Comparison of ENCODE assay signal across 14 mouse cellular contexts in the genomic region with DNA sequence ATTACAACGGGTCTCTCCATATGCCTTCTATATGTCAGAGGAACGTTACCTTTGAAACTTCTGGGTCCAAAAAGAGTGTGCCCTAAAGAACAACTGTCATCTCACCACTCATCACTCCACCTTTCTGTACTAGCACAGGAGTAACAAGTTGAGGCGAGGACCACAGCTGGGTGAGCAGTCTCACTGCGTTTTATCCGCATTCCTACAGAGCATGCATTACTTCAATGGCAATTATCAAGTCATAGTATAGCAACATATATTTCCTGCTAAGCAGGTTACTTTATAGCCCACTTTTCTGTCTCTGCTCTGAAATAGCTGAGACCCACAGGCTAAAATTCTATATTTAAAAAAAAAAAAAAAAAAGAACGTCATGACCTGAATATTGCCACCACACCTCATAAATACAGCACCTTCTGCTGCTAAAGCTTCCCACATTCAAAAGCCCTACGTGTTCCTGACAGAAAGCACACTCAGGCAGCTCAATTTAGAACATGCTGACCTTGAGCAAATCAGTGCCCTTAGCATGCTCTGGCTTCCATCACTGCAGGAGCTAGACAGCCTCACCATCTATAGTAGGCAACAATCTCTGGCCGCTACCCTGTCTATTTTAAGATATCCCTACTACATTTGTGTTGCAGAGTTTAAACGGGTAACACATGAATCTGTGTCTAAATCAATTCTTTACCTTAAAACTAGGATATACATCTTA. TPM values are rescaled to one million over a fixed set of nuclear protein-coding genes. Genes with fewer than 3 reads are reported as not detected.
A peak's percentile ranks its signal among the peaks of the same experiment; 100 is the strongest.
DNase-seq lines count a peak whose midpoint lies in the region; ATAC-seq lines count a peak whose summit lies in the region.
"Had no signal": no experiment of that assay in that cellular context is flagged by ENCODE, and none has a peak within 500 bp of the region (broad histone marks: within the 10 kb centered on the region; RNA-seq: fewer than 3 reads in every experiment).

No protein-coding gene starts in this region.

- no peak for ATAC-seq in embryonic facial prominence, embryonic 11.5 days (replicated peaks; ENCODE audit: insufficient number of reproducible peaks, low FRiP score, low TSS enrichment, low read depth)
- ATAC-seq in midbrain, embryonic 11.5 days (ENCODE audit: low FRiP score) = no peak
- no peak for ATAC-seq in midbrain, embryonic 13.5 days
- peak; percentile 92 for ATAC-seq in heart, embryonic 15.5 days (replicated peaks; ENCODE audit: insufficient number of reproducible peaks, insufficient read depth, low FRiP score, low read depth)
- ATAC-seq: forebrain, embryonic 15.5 days; hindbrain, postnatal 0 days; Patski had no signal

- no peaks in the 10 kb centered on the region for H3K9me3 ChIP-seq in embryonic facial prominence, embryonic 11.5 days (replicated peaks; ENCODE audit: control insufficient read depth, low read length)
- H3K9me3 ChIP-seq in embryonic facial prominence, embryonic 10.5 days = no peaks in the 10 kb centered on the region
- H3K9me3 ChIP-seq in midbrain, embryonic 11.5 days (ENCODE audit: control insufficient read depth, low read length) = no peaks in the 10 kb centered on the region
- H3K9me3 ChIP-seq in midbrain, embryonic 13.5 days = no peaks in the 10 kb centered on the region
- no peaks in the 10 kb centered on the region for H3K9me3 ChIP-seq in heart, embryonic 15.5 days (replicated peaks)
- H3K9me3 ChIP-seq: forebrain, embryonic 15.5 days; liver, embryonic 15.5 days; midbrain, embryonic 10.5 days had no signal

- no peak overlapping the region for H3K9ac ChIP-seq in embryonic facial prominence, embryonic 11.5 days (replicated peaks; ENCODE audit: low read length)
- no peak overlapping the region for H3K9ac ChIP-seq in midbrain, embryonic 11.5 days (ENCODE audit: low read length)
- no peak overlapping the region for H3K9ac ChIP-seq in midbrain, embryonic 13.5 days (replicated peaks)
- H3K9ac ChIP-seq in heart, embryonic 15.5 days = peak overlapping the region; percentile 53
- H3K9ac ChIP-seq: forebrain, embryonic 15.5 days; liver, embryonic 15.5 days had no signal

- no peak overlapping the region for H3K4me3 ChIP-seq in embryonic facial prominence, embryonic 11.5 days (ENCODE audit: low read depth, low read length)
- no peak overlapping the region for H3K4me3 ChIP-seq in embryonic facial prominence, embryonic 10.5 days
- H3K4me3 ChIP-seq in midbrain, embryonic 11.5 days (ENCODE audit: low read depth, low read length) = no peak overlapping the region
- H3K4me3 ChIP-seq in midbrain, embryonic 13.5 days (replicated peaks) = no peak overlapping the region
- no peak overlapping the region for H3K4me3 ChIP-seq in heart, embryonic 15.5 days
- H3K4me3 ChIP-seq: forebrain, embryonic 15.5 days; liver, embryonic 15.5 days; midbrain, embryonic 10.5 days had no signal

- 82% methylated on average over 9 of the region's 9 CpGs for WGBS in embryonic facial prominence, embryonic 11.5 days
- 83% methylated on average over 9 of the region's 9 CpGs for WGBS in embryonic facial prominence, embryonic 10.5 days
- 89% methylated on average over 9 of the region's 9 CpGs for WGBS in midbrain, embryonic 11.5 days
- 93% methylated on average over 9 of the region's 9 CpGs for WGBS in midbrain, embryonic 13.5 days
- WGBS in heart, embryonic 15.5 days = 28% methylated on average over 9 of the region's 9 CpGs

- peak; percentile 36 for DNase-seq in embryonic facial prominence, embryonic 11.5 days (ENCODE audit: low spot score)
- DNase-seq in embryonic facial prominence, embryonic 10.5 days (ENCODE audit: low spot score) = no peak
- peak; percentile 47 for DNase-seq in midbrain, embryonic 11.5 days (ENCODE audit: low spot score, missing footprints)
- DNase-seq in telencephalon, adult 2 months (ENCODE audit: low read depth, low spot score) = peak; percentile 42
- DNase-seq in urinary bladder, postnatal 36 days (ENCODE audit: low spot score in 2 of 2) = no peak
- no peak for DNase-seq in thymus, postnatal 14 days
- DNase-seq: spleen, adult 18-20 months had no signal

- H3K27me3 ChIP-seq in embryonic facial prominence, embryonic 11.5 days (ENCODE audit: control insufficient read depth, insufficient read depth, low read length) = no peaks in the 10 kb centered on the region
- H3K27me3 ChIP-seq in embryonic facial prominence, embryonic 10.5 days (replicated peaks; ENCODE audit: low read depth, poor library complexity, severe bottlenecking) = no peaks in the 10 kb centered on the region
- H3K27me3 ChIP-seq in midbrain, embryonic 11.5 days (ENCODE audit: control insufficient read depth, insufficient read depth, low read length) = no peaks in the 10 kb centered on the region
- H3K27me3 ChIP-seq in midbrain, embryonic 13.5 days = no peaks in the 10 kb centered on the region
- H3K27me3 ChIP-seq in heart, embryonic 15.5 days = no peaks in the 10 kb centered on the region
- H3K27me3 ChIP-seq: forebrain, embryonic 15.5 days; liver, embryonic 15.5 days; Patski had no signal

- H3K36me3 ChIP-seq in embryonic facial prominence, embryonic 11.5 days (replicated peaks; ENCODE audit: control insufficient read depth, insufficient read depth, low read depth, low read length) = no peaks in the 10 kb centered on the region
- peaks cover 13% of the 10 kb centered on the region for H3K36me3 ChIP-seq in embryonic facial prominence, embryonic 10.5 days (replicated peaks)
- H3K36me3 ChIP-seq in midbrain, embryonic 11.5 days (ENCODE audit: control insufficient read depth, insufficient read depth, low read length) = no peaks in the 10 kb centered on the region
- peaks cover 9% of the 10 kb centered on the region for H3K36me3 ChIP-seq in midbrain, embryonic 13.5 days
- H3K36me3 ChIP-seq in heart, embryonic 15.5 days = 0 out of 2 replicates have a peak, but pooled peaks cover 4% of the 10 kb centered on the region
- H3K36me3 ChIP-seq: forebrain, embryonic 15.5 days had no signal

- no peaks in the 10 kb centered on the region for H3K4me1 ChIP-seq in embryonic facial prominence, embryonic 11.5 days (ENCODE audit: control insufficient read depth, insufficient read depth, low read length)
- 0 out of 2 replicates have a peak, but pooled peaks cover 6% of the 10 kb centered on the region for H3K4me1 ChIP-seq in embryonic facial prominence, embryonic 10.5 days
- no peaks in the 10 kb centered on the region for H3K4me1 ChIP-seq in midbrain, embryonic 11.5 days (ENCODE audit: control insufficient read depth, insufficient read depth, low read length)
- peaks cover 5% of the 10 kb centered on the region; the same call in 1 of the 2 replicates for H3K4me1 ChIP-seq in midbrain, embryonic 13.5 days (replicated peaks)
- peaks cover 30% of the 10 kb centered on the region for H3K4me1 ChIP-seq in heart, embryonic 15.5 days (replicated peaks)
- H3K4me1 ChIP-seq: midbrain, embryonic 10.5 days had no signal

- no peak overlapping the region for H3K4me2 ChIP-seq in embryonic facial prominence, embryonic 11.5 days (ENCODE audit: low read depth, low read length)
- no peak overlapping the region for H3K4me2 ChIP-seq in midbrain, embryonic 11.5 days
- no peak overlapping the region for H3K4me2 ChIP-seq in midbrain, embryonic 13.5 days (replicated peaks)
- H3K4me2 ChIP-seq in heart, embryonic 15.5 days = peak overlapping the region; percentile 51
- H3K4me2 ChIP-seq: forebrain, embryonic 15.5 days; liver, embryonic 15.5 days had no signal

- H3K27ac ChIP-seq in embryonic facial prominence, embryonic 11.5 days (replicated peaks; ENCODE audit: low read depth, low read length) = no peak overlapping the region
- no peak overlapping the region for H3K27ac ChIP-seq in embryonic facial prominence, embryonic 10.5 days (replicated peaks)
- no peak overlapping the region for H3K27ac ChIP-seq in midbrain, embryonic 11.5 days (ENCODE audit: low read depth, low read length)
- H3K27ac ChIP-seq in midbrain, embryonic 13.5 days = no peak overlapping the region
- H3K27ac ChIP-seq in heart, embryonic 15.5 days = peak overlapping the region; percentile 98
- H3K27ac ChIP-seq: forebrain, embryonic 15.5 days; hindbrain, postnatal 0 days; liver, embryonic 15.5 days; midbrain, embryonic 10.5 days had no signal

RNA-seq across cellular contexts. Expression of a gene that starts 27.2 kb away (rescaled TPM):
- polyA plus RNA-seq in embryonic facial prominence, embryonic 11.5 days (2014; fragmentation: Nextera tagmentation; extraction: Ambion mirVana) = 15.3 and 17.5 TPM in 2 replicates
- polyA plus RNA-seq in embryonic facial prominence, embryonic 10.5 days (2016; fragmentation: Nextera tagmentation; extraction: Ambion mirVana) = 9.5 and 10.6 TPM in 2 replicates
- 10.7 and 11.3 TPM in 2 replicates for polyA plus RNA-seq in midbrain, embryonic 11.5 days (2014; fragmentation: Nextera tagmentation; extraction: Ambion mirVana)
- 5.0 and 5.7 TPM in 2 replicates for polyA plus RNA-seq in midbrain, embryonic 13.5 days (2015; fragmentation: Nextera tagmentation; extraction: Ambion mirVana)
- 34.5 and 36.9 TPM in 2 replicates for polyA plus RNA-seq in heart, embryonic 15.5 days (2015; fragmentation: Nextera tagmentation; extraction: Ambion mirVana)

RNA-seq across cellular contexts. Expression of a gene that starts 56.2 kb away (rescaled TPM):
- polyA plus RNA-seq in embryonic facial prominence, embryonic 11.5 days (2014; fragmentation: Nextera tagmentation; extraction: Ambion mirVana) = 1.1 and 1.3 TPM in 2 replicates
- polyA plus RNA-seq in embryonic facial prominence, embryonic 10.5 days (2016; fragmentation: Nextera tagmentation; extraction: Ambion mirVana) = 0.60 and 0.82 TPM in 2 replicates
- polyA plus RNA-seq in midbrain, embryonic 11.5 days (2014; fragmentation: Nextera tagmentation; extraction: Ambion mirVana) = 2.4 TPM in 2 replicates
- polyA plus RNA-seq in midbrain, embryonic 13.5 days (2015; fragmentation: Nextera tagmentation; extraction: Ambion mirVana) = 5.5 and 6.4 TPM in 2 replicates
- polyA plus RNA-seq in heart, embryonic 15.5 days (2015; fragmentation: Nextera tagmentation; extraction: Ambion mirVana) = 0.06 and 0.44 TPM in 2 replicates
- polyA plus RNA-seq: liver, embryonic 15.5 days; Patski had no signal

Comparison
In these comparisons a context has a peak if more than half of its experiments do, and no peak if none do; other contexts are left out.
1. DNase-seq: peak in embryonic facial prominence, embryonic 11.5 days (single experiment), midbrain, embryonic 11.5 days (single experiment) and telencephalon, adult 2 months (single experiment); none in embryonic facial prominence, embryonic 10.5 days (single experiment), urinary bladder, postnatal 36 days (0 of 2) and thymus, postnatal 14 days (single experiment).